Mouse (Mus musculus): ENCODE measurements around the gene Rere.
A peak's percentile ranks its signal among the peaks of the same experiment; 100 is the strongest.

Gene Rere

GRCm38 (mm10) chr4:150559514-150559913 lies 278.1 kb downstream of the Rere start:
- DNase-seq, result no peak

- no peak for DNase-seq
These were observed 281.8 kb downstream of the Rere start for GRCm38 (mm10) chr4:150563281-150563680.

- no peak for DNase-seq
These were observed 284.7 kb downstream of the Rere start for GRCm38 (mm10) chr4:150566193-150566592.

GRCm38 (mm10) chr4:150568318-150569134 lies 287.1 kb downstream of the Rere start:
- peak; percentile 51 for DNase-seq

GRCm38 (mm10) chr4:150569135-150569833 lies 287.8 kb downstream of the Rere start:
- DNase-seq, result peak; percentile 84

GRCm38 (mm10) chr4:150569834-150570571 lies 288.6 kb downstream of the Rere start:
- DNase-seq, result peak; percentile 75

DNA sequence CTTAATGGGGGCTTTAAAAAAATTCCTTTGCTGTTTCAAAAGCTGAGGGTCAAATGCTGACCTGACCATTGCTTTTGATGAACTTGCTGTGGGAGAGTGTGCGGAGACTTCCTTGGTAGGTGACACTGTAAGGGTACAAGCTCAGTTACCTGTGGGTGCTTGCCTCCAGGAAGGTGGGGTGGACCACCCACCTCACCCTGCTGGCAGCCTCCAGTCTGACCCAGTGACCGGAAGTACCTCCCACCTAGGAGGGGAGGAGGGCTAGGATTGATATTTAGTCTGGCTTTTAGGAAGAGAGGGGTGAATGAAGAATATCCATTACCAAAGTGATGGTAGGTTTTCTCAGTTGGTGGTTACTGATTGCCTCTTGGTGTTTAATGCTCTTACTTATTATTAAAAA lies 289.3 kb downstream of the Rere start:
- no peak for DNase-seq

DNA sequence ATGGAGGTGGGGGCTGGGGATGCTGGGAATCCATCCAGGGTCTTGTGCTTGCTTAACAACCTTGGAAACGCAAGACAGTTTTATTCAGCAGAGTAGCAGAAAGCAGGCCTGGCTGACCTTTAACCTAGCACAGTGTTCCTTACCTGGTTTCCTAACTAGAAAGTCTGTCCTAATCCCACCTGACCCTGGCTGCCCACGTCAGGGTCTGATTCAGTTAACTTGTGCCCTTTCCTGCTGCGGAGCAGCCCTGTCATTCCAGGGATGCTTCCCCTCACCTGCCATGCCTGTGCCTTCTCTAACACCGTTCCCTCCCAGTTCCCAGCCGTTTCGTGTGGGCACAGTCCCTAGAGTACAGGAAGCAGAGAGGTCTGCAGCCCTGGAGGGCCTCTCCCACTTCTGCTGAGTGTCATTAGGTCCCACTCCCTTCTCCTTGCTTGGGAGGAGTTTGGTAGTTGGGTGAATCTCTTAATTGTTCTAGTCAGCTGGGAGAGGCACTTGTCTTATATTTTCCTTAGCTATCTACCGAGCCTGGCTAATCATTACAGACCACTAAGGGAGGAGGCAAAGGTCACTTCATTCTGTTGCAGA lies 290.8 kb downstream of the Rere start:
- DNase-seq, result peak; percentile 47

- no peak for DNase-seq
These were observed 291.5 kb downstream of the Rere start for GRCm38 (mm10) chr4:150572938-150573337.

DNA sequence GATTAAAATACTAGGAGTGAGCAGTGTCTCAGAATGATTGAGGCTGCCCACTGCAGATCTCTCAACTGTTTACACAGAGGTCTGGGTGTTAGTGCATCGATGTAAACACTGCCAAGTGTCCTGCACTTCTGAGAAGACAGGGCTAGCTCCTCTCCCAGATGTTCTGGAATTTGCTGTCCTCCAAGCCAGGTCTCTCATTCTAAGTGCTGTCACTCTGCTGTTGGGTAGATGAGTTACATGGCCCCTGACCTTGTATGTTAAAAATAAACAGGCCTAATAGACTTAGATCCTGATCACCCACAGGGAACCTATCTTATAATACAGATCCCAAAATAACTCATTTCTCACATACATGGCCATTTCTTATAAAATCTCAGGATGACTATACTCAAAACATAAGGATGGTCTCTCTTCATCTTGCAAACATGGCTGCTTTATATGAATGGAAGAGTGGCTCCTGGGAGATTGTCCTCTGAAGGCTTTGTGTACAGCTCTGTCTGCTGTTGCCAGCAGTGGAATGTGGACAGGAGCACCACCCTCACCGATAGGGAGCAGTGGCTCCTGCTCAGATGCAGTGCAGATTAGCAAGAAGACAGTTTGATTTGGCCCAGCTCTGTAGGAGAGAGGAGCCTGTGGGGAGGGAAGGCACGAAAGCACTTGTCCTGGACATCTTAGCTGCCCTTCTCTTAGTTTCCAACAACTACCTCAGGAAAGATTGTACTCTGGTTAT lies 294.1 kb downstream of the Rere start:
- no peak for DNase-seq

GRCm38 (mm10) chr4:150576339-150576738 lies 294.9 kb downstream of the Rere start:
- DNase-seq, result no peak

GRCm38 (mm10) chr4:150578021-150578420 lies 296.6 kb downstream of the Rere start:
- no peak for DNase-seq

- DNase-seq, result no peak
These were observed 300.7 kb downstream of the Rere start for GRCm38 (mm10) chr4:150581931-150582723.

GRCm38 (mm10) chr4:150582966-150583776 lies 301.7 kb downstream of the Rere start:
- peak; percentile 83 for DNase-seq

- DNase-seq, result no peak
These were observed 302.3 kb downstream of the Rere start for GRCm38 (mm10) chr4:150583777-150584135.

DNA sequence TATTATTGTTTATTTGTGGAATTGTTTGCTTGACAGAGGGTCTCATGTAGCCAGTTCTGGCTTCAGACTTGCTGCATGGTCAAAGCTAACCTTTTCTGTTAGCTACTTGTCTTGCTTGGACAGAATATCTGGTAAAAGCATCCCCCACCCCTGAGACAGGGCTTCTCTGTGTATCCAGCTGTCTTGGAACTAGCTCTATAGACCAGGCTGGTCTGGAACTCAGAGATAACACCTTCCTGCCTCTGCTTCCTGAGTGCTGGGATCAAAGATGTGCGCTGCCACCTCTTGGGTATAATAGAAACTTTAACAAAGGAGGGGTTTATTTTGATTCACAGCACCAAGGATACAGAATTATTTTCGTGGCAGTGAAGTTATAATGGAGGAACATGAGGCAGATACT lies 304.4 kb downstream of the Rere start:
- no peak for DNase-seq

DNA sequence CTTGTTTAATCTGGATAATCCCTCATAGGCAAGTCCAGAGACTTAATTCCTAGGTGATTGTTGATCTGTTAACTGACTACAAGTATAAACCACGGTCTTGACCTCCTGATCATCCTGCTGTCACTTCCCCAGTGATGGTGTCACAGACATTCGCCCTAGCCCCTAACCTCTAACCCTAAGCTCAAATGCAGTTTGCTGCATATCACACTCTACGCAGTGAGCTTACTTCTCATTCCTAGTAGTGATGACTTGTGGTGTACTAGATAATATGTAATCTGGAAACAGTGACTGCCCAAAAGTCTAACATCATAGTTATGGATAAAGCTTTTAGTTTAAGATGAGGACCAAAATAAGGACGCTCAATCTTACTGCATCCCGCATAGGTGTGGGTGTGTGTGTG lies 304.8 kb downstream of the Rere start:
- DNase-seq, result no peak

GRCm38 (mm10) chr4:150587597-150588299 lies 306.3 kb downstream of the Rere start:
- no peak for DNase-seq

GRCm38 (mm10) chr4:150588300-150588621 lies 306.8 kb downstream of the Rere start:
- no peak for DNase-seq

- DNase-seq, result peak; percentile 63
These were observed 309.3 kb downstream of the Rere start for GRCm38 (mm10) chr4:150590621-150591282.

All from kidney, postnatal 10 days (tissue).